Mouse (Mus musculus) ES-Bruce4 (cell line): ENCODE results near the gene Pde10a.

Source experiments
- CTCF ChIP-seq: IDR thresholded peaks from one replicate; pipeline ENCODE4 v1.8.1; 2011; ENCODE audit warnings: low read depth, low read length
- EP300 ChIP-seq: IDR thresholded peaks from 2 replicates; pipeline ENCODE4 v1.6.1; 2011; ENCODE audit warnings: low read depth, low read length; ENCODE audit not compliant: insufficient read depth
- POLR2A ChIP-seq: IDR thresholded peaks from one replicate; pipeline ENCODE4 v1.8.1; 2011; ENCODE audit warnings: low read length; ENCODE audit not compliant: insufficient read depth

DNA sequence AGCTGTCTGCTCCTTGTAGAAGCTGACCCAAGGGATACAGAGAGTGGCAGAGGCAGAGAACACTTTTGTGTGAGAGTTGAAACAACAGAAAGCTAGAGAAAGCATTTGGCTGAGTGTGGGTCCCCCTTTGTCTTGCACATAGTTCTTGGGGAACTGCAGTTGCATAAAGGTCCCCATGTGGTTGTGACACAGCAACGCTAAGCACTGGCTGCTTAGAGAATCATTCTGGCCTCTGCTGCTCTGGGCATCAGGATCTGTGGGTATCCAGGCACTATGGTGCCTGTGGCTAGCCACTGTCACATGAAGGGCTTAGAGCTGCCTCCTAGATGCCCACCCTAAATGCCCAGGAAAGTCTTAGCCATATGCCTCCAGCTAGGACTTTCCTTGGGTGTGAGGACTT is 27.0 kb upstream of the Pde10a start:
- TF ChIP-seq POLR2A: no peak
- TF ChIP-seq CTCF: no peak
- no peak for TF ChIP-seq EP300
